Mouse (Mus musculus): Measurements from ENCODE around the gene Timp2.

- no peak for TF ChIP-seq CTCF (IDR thresholded peaks at IDR 0.05; ENCODE audit: control insufficient read depth, insufficient read depth, low read length)
- no peak for TF ChIP-seq POLR2A (IDR thresholded peaks at IDR 0.05; ENCODE audit: borderline replicate concordance, control insufficient read depth, low read depth, low read length)
Observed at GRCm38 (mm10) chr11:118403951-118404899, 48.7 kb upstream of the Timp2 start.
